ENCODE assay signal across 8 mouse cellular contexts in the genomic region with DNA sequence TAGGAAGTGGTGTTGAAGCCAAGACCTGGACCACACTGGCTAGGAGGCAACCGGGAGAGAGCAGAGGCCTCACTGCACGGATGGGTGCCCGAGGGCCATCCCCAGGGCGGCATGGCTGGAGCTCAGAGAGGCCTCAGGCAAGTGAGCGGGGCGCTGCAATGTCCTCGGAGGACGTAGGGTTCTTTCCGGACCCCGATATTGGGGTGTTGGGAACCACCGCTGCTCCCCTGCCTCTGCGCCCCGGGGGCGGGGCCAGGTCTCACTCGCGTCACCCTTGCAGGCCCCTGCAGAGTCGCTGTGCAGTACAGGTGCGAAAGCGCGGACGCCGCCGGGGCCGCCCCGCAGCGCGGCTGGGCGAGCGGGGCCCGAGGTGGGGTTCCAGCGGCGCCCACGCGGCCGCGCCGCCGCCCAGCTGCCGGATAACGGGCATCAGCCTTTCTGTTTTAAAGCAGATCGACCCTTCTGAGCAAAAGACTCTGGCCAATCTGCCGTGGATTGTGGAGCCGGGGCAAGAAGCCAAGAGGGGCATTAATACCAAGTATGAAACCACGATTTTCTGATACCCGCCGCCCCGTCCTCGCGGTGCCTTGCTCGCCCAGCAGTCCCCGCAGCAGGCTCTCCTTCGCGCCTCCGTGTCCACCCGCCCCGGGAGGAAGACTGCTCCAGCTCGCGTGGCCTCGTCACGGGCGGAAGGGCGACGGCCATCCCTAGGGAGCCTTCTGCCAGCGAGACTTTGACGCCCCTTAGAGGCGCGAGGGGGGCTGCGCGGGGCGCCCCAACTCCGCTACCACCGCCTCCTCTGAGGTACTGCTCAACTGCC.
A peak's percentile ranks its signal among the peaks of the same experiment; 100 is the strongest.
DNase-seq lines count a peak whose midpoint lies in the region; ATAC-seq and TF ChIP-seq lines count a peak whose summit lies in the region.

No protein-coding gene starts in this region.

- no peaks in the 10 kb centered on the region for H3K27me3 ChIP-seq in C2C12 (ENCODE audit: control insufficient read depth, insufficient read depth, insufficient read length)
- H3K27me3 ChIP-seq in heart, postnatal 0 days (ENCODE audit: control insufficient read depth, insufficient read depth, low read length) = peaks cover 53% of the 10 kb centered on the region
- H3K27me3 ChIP-seq in limb, embryonic 10.5 days (ENCODE audit: low read depth, poor library complexity, severe bottlenecking) = peaks cover 84% of the 10 kb centered on the region
- no peaks in the 10 kb centered on the region for H3K27me3 ChIP-seq in midbrain, postnatal 0 days (ENCODE audit: insufficient read depth, low read length)

- peaks cover 26% of the 10 kb centered on the region for H3K4me1 ChIP-seq in embryonic fibroblast, embryonic 13.5 days (ENCODE audit: control insufficient read depth, insufficient read depth, low read length)
- H3K4me1 ChIP-seq in heart, postnatal 0 days (ENCODE audit: control insufficient read depth, insufficient read depth) = peaks cover 6% of the 10 kb centered on the region; the same call in 1 of the 2 replicates
- peaks cover 29% of the 10 kb centered on the region for H3K4me1 ChIP-seq in limb, embryonic 10.5 days
- 0 out of 2 replicates have a peak, but pooled peaks cover 5% of the 10 kb centered on the region for H3K4me1 ChIP-seq in midbrain, postnatal 0 days (ENCODE audit: insufficient read depth, low read length)

- peak overlapping the region; percentile 2 for H3K4me3 ChIP-seq in C2C12 (ENCODE audit: insufficient read depth, poor library complexity, severe bottlenecking)
- H3K4me3 ChIP-seq in embryonic fibroblast, embryonic 13.5 days (ENCODE audit: insufficient read depth, low read length) = peak overlapping the region; percentile 24
- H3K4me3 ChIP-seq in heart, postnatal 0 days (ENCODE audit: low read depth, low read length) = peak overlapping the region; percentile 46
- H3K4me3 ChIP-seq in limb, embryonic 10.5 days = peak overlapping the region; percentile 58
- H3K4me3 ChIP-seq in midbrain, postnatal 0 days (ENCODE audit: low read depth, low read length) = peak overlapping the region; percentile 36

- H3K79me2 ChIP-seq in C2C12 (ENCODE audit: control insufficient read depth, insufficient read depth) = no peaks in the 10 kb centered on the region

- TF ChIP-seq POLR2A in embryonic fibroblast, embryonic 13.5 days (IDR thresholded peaks at IDR 0.05; ENCODE audit: low read depth, low read length) = no peak

- DNase-seq in ZHBTc4 (ENCODE audit: low read depth, low spot score) = peak; percentile 35
- no peak for DNase-seq in heart, postnatal 0 days (ENCODE audit: low spot score)
- peak; percentile 66 for DNase-seq in limb, embryonic 10.5 days (ENCODE audit: low spot score)
- peak; percentile 31 for DNase-seq in midbrain, postnatal 0 days (ENCODE audit: low spot score)
- DNase-seq in thymus, postnatal 4 days = peak; percentile 50
- DNase-seq in MN1 (ENCODE audit: low spot score) = no peak

- peak overlapping the region; percentile 35; the same call in 1 of the 2 replicates for H3K9ac ChIP-seq in heart, postnatal 0 days (replicated peaks; ENCODE audit: low read depth, low read length)
- peak overlapping the region; percentile 52 for H3K9ac ChIP-seq in midbrain, postnatal 0 days (replicated peaks; ENCODE audit: low read length, poor library complexity, severe bottlenecking)

- ATAC-seq in heart, postnatal 0 days (ENCODE audit: insufficient read depth, low read depth) = no peak
- 0 out of 2 replicates have a peak, but pooled peaks have one; percentile 24 for ATAC-seq in midbrain, postnatal 0 days (ENCODE audit: low FRiP score)

- TF ChIP-seq EP300 in heart, postnatal 0 days (IDR thresholded peaks at IDR 0.05; ENCODE audit: low read depth) = no peak

- no peaks in the 10 kb centered on the region for H3K36me3 ChIP-seq in C2C12 (ENCODE audit: control insufficient read depth, insufficient read depth)
- H3K36me3 ChIP-seq in heart, postnatal 0 days (replicated peaks; ENCODE audit: control insufficient read depth, insufficient read depth, low read length) = no peaks in the 10 kb centered on the region
- H3K36me3 ChIP-seq in limb, embryonic 10.5 days = no peaks in the 10 kb centered on the region
- H3K36me3 ChIP-seq in midbrain, postnatal 0 days (ENCODE audit: insufficient read depth, low read length) = peaks cover 22% of the 10 kb centered on the region

- TF ChIP-seq CTCF in C2C12 (IDR thresholded peaks at IDR 0.05; ENCODE audit: control insufficient read depth, insufficient read depth, insufficient read length) = no peak
- no peak for TF ChIP-seq CTCF in embryonic fibroblast, embryonic 13.5 days (IDR thresholded peaks at IDR 0.05; ENCODE audit: borderline replicate concordance, insufficient read depth, low read length)
- TF ChIP-seq CTCF in heart, postnatal 0 days (IDR thresholded peaks at IDR 0.05; ENCODE audit: low read depth) = no peak
- TF ChIP-seq CTCF in midbrain, postnatal 0 days (IDR thresholded peaks at IDR 0.05) = no peak

- WGBS in heart, postnatal 0 days = 4% methylated on average over 72 of the region's 72 CpGs
- WGBS in limb, embryonic 10.5 days = 2% methylated on average over 72 of the region's 72 CpGs
- 9% methylated on average over 66 of the region's 72 CpGs for WGBS in midbrain, postnatal 0 days

- H3ac ChIP-seq in C2C12 (ENCODE audit: control insufficient read depth, insufficient read length, low read depth) = no peak overlapping the region

- no peaks in the 10 kb centered on the region for H3K79me3 ChIP-seq in C2C12 (ENCODE audit: low read depth)

- no peaks in the 10 kb centered on the region for H3K9me3 ChIP-seq in heart, postnatal 0 days (replicated peaks; ENCODE audit: control insufficient read depth, low read length)
- no peaks in the 10 kb centered on the region for H3K9me3 ChIP-seq in limb, embryonic 10.5 days (replicated peaks)
- H3K9me3 ChIP-seq in midbrain, postnatal 0 days (ENCODE audit: low read length) = no peaks in the 10 kb centered on the region

- no peak overlapping the region for H3K27ac ChIP-seq in embryonic fibroblast, embryonic 13.5 days (ENCODE audit: insufficient read depth, low read length)
- H3K27ac ChIP-seq in heart, postnatal 0 days (ENCODE audit: low read depth) = no peak overlapping the region
- peak overlapping the region; percentile 50 for H3K27ac ChIP-seq in limb, embryonic 10.5 days
- no peak overlapping the region for H3K27ac ChIP-seq in midbrain, postnatal 0 days (ENCODE audit: low read depth, low read length)

- peak overlapping the region; percentile 84 for H3K4me2 ChIP-seq in heart, postnatal 0 days (ENCODE audit: low read depth, low read length)
- peak overlapping the region; percentile 76 for H3K4me2 ChIP-seq in midbrain, postnatal 0 days (ENCODE audit: low read depth, low read length, poor library complexity, severe bottlenecking)

TF ChIP-seq in C2C12, 6 proteins besides CTCF, POLR2A, EP300 and RAD21:
- TF ChIP-seq MAX (IDR thresholded peaks at IDR 0.05) (no peak), USF1 (IDR thresholded peaks at IDR 0.05; ENCODE audit: low read depth) (no peak), MYOD1 (IDR thresholded peaks at IDR 0.05; ENCODE audit: control insufficient read depth, insufficient read length, low read depth) (no peak), CEBPB (IDR thresholded peaks at IDR 0.05; ENCODE audit: low read depth) (no peak), FOSL1 (IDR thresholded peaks at IDR 0.05; ENCODE audit: insufficient read depth, low read length, poor library complexity, severe bottlenecking) (no peak), MYOG (IDR thresholded peaks at IDR 0.05; ENCODE audit: control insufficient read depth, extremely low read depth, insufficient read length) (no peak)

Comparison
In these comparisons a context has a peak if more than half of its experiments do, and no peak if none do; other contexts are left out.
1. H3K4me3 ChIP-seq: peak in every context shown above with its lines; median percentile 58 in limb, embryonic 10.5 days; 46 in heart, postnatal 0 days; 36 in midbrain, postnatal 0 days; 24 in embryonic fibroblast, embryonic 13.5 days; 2 in C2C12.
2. DNase-seq: peak in ZHBTc4 (single experiment), limb, embryonic 10.5 days (single experiment), midbrain, postnatal 0 days (single experiment) and thymus, postnatal 4 days (single experiment); none in heart, postnatal 0 days (single experiment) and MN1 (single experiment).